Mouse (Mus musculus) forebrain, embryonic 15.5 days (tissue): ENCODE measurements at regions not wholly inside any gene's neighbourhood (a gene's known extent, or its start where the extent isn't known, plus 50 kb on each side); places are given as distances from the start of the nearest gene placed in this dataset.

ENCODE experiments used
- ATAC-seq: fragments of 200-750 bp; cut with Nextera tagmentation; replicated peaks from 2 replicates; pipeline ENCODE4 v1.8.0; 2017; ENCODE audit warnings: mild to moderate bottlenecking, moderate TSS enrichment, moderate library complexity
- H3K27ac ChIP-seq: fragments of 300-500 bp; sonication (generic); replicated peaks from 2 replicates; pipeline ENCODE4 v1.5.1; 2015; ENCODE audit warnings: mild to moderate bottlenecking, inconsistent platforms
- H3K27me3 ChIP-seq: fragments of 300-500 bp; sonication (generic); 2 replicates; pipeline ENCODE4 v1.6.1; 2015; ENCODE audit warnings: inconsistent platforms
- H3K36me3 ChIP-seq: fragments of 300-500 bp; sonication (generic); 2 replicates; pipeline ENCODE4 v1.6.1; 2015; ENCODE audit warnings: mild to moderate bottlenecking, inconsistent platforms
- H3K4me1 ChIP-seq: fragments of 300-500 bp; sonication (generic); 2 replicates; pipeline ENCODE4 v1.6.1; 2015; ENCODE audit warnings: inconsistent platforms
- H3K4me2 ChIP-seq: fragments of 300-500 bp; sonication (generic); replicated peaks from 2 replicates; pipeline ENCODE4 v1.6.1; 2015; ENCODE audit warnings: mild to moderate bottlenecking, inconsistent platforms
- H3K4me3 ChIP-seq: fragments of 300-500 bp; sonication (generic); 2 replicates; pipeline ENCODE4 v1.5.1; 2015; ENCODE audit warnings: mild to moderate bottlenecking, inconsistent platforms
- H3K9ac ChIP-seq: fragments of 300-500 bp; sonication (generic); replicated peaks from 2 replicates; pipeline ENCODE4 v1.6.1; 2015; ENCODE audit warnings: mild to moderate bottlenecking, inconsistent platforms
- H3K9me3 ChIP-seq: fragments of 300-500 bp; sonication (generic); 2 replicates; pipeline ENCODE4 v1.6.1; 2016; ENCODE audit warnings: inconsistent platforms
- WGBS: fragments of 180-500 bp; shearing (Covaris S2); methylation state at CpG from one replicate; pipeline ENCODE4 v1.1.7; 2015; ENCODE audit warnings: mixed read lengths; 5-methylcytosine and 5-hydroxymethylcytosine counted together

DNA sequence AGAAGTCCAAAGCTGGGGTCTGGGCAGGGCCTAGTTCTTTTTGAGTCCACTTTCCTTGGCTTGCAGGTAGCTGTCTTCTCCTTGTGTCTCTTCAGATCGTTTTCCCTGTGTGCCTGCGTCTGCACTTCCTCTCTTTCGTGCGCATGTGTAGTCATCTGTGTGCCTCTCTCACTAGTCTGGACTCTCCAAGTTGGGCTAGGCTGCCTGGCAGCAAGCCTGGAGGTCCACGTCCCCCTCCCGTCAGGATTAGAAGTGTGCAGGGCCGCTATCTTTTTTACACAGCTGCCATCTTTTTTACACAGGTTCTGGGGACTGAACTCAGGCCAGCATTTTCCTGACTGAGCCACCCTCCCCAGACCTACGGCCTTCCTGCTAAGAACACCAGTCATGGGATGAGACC lies 55.8 kb upstream of the Sec14l1 start:
- 33% methylated on average over 8 of the region's 8 CpGs for WGBS
- peaks cover 46% of the 10 kb centered on the region for H3K4me1 ChIP-seq
- H3K4me2 ChIP-seq: no peak overlapping the region
- peak overlapping the region; percentile 91 for H3K27ac ChIP-seq
- H3K4me3 ChIP-seq: no peak overlapping the region
- H3K36me3 ChIP-seq: no peaks in the 10 kb centered on the region
- no peak for ATAC-seq
- no peak overlapping the region for H3K9ac ChIP-seq
- H3K9me3 ChIP-seq: no peaks in the 10 kb centered on the region
- no peaks in the 10 kb centered on the region for H3K27me3 ChIP-seq

DNA sequence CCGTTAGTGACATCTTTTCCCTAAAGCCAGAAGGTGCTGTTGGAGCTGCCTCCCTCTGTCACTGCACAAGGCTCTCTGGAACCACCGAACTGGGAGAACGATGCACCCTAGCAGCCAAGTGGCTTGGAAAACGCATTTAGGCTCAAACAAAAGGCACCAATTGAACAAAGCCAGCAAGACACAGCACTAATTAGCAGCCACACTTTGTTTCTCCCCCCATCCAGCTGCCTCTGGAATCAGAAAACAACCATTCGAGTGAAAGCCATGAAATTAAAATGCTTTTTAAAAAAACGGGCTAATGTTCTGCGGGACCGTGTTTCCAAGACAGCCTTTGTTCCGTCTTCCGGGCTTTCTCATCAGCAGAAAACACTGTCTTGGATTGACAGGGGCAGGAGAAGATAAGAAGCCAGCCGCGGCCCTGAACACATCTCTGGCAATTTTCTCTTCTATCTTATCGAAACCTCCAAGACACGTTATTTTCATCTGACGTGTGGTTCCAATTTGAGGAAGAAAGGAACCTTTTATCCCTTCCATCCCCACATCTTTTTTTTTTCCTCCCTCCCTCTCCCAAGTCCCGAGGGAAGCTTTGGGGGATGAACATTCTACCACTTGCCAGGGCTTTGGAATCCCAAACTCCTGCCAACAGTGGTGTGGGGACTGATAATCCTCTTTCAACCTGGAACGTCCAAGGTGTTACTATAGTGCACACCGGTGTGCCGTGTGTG lies 54.8 kb upstream of the Sec14l1 start:
- Histone ChIP-seq H3K4me3 (peak overlapping the region; percentile 17; the same call in 1 of the 2 replicates), H3K27ac (peak overlapping the region; percentile 91), H3K4me1 (peaks cover 46% of the 10 kb centered on the region), H3K27me3 (no peaks in the 10 kb centered on the region), H3K9me3 (no peaks in the 10 kb centered on the region), H3K4me2 (peak overlapping the region; percentile 37), H3K36me3 (no peaks in the 10 kb centered on the region), H3K9ac (peak overlapping the region; percentile 23)
- ATAC-seq: peak; percentile 46
- 3% methylated on average over 19 of the region's 19 CpGs for WGBS

- WGBS: 24% methylated on average over 8 of the region's 9 CpGs
- Histone ChIP-seq H3K9ac (peak overlapping the region; percentile 23; the same call in 1 of the 2 replicates), H3K27me3 (no peaks in the 10 kb centered on the region), H3K36me3 (no peaks in the 10 kb centered on the region), H3K27ac (peak overlapping the region; percentile 91), H3K4me1 (peaks cover 46% of the 10 kb centered on the region), H3K9me3 (no peaks in the 10 kb centered on the region), H3K4me3 (peak overlapping the region; percentile 17; the same call in 1 of the 2 replicates), H3K4me2 (peak overlapping the region; percentile 37)
- no peak for ATAC-seq
Measured at GRCm38 (mm10) chr11:117060706-117061337, 54.1 kb upstream of the Sec14l1 start.

GRCm38 (mm10) chr11:117062772-117063499 lies 52.0 kb upstream of the Sec14l1 start:
- Histone ChIP-seq H3K27ac (peak overlapping the region; percentile 82), H3K27me3 (no peaks in the 10 kb centered on the region), H3K4me1 (peaks cover 38% of the 10 kb centered on the region), H3K4me2 (no peak overlapping the region), H3K9me3 (no peaks in the 10 kb centered on the region), H3K36me3 (no peaks in the 10 kb centered on the region), H3K4me3 (no peak overlapping the region), H3K9ac (no peak overlapping the region)
- WGBS: 23% methylated on average over 14 of the region's 14 CpGs
- ATAC-seq: peak; percentile 37
